Mouse (Mus musculus): Measurements from ENCODE around the gene Mrps27.
A peak's percentile ranks its signal among the peaks of the same experiment; 100 is the strongest.

Gene Mrps27

GRCm38 (mm10) chr13:99442434-99443249, 98.1 kb downstream of the Mrps27 start:
- DNase-seq = peak in 1 of 2 experiments; percentile 23

GRCm38 (mm10) chr13:99443484-99444175, 99.0 kb downstream of the Mrps27 start:
- DNase-seq = no peak

GRCm38 (mm10) chr13:99444431-99444871, 99.9 kb downstream of the Mrps27 start:
- DNase-seq = no peak

GRCm38 (mm10) chr13:99444880-99445279, 100.3 kb downstream of the Mrps27 start:
- DNase-seq = peak in 1 of 2 experiments; percentile 15

- DNase-seq = no peak
Measured at GRCm38 (mm10) chr13:99447002-99447401, 102.4 kb downstream of the Mrps27 start.

GRCm38 (mm10) chr13:99447403-99448199, 103.0 kb downstream of the Mrps27 start:
- no peak for DNase-seq

- no peak for DNase-seq
Measured at GRCm38 (mm10) chr13:99448278-99448677, 103.7 kb downstream of the Mrps27 start.

- DNase-seq = no peak
Measured at GRCm38 (mm10) chr13:99449547-99449946, 105.0 kb downstream of the Mrps27 start.

GRCm38 (mm10) chr13:99450766-99451165, 106.2 kb downstream of the Mrps27 start:
- DNase-seq = no peak

GRCm38 (mm10) chr13:99451276-99451675, 106.7 kb downstream of the Mrps27 start:
- DNase-seq = no peak

GRCm38 (mm10) chr13:99452444-99452843, 107.9 kb downstream of the Mrps27 start:
- no peak for DNase-seq

- DNase-seq = no peak
Measured at GRCm38 (mm10) chr13:99454977-99455376, 110.4 kb downstream of the Mrps27 start.

- peak in 1 of 2 experiments; percentile 10 for DNase-seq
Measured at GRCm38 (mm10) chr13:99458658-99459386, 114.2 kb downstream of the Mrps27 start.

GRCm38 (mm10) chr13:99459612-99460011, 115.0 kb downstream of the Mrps27 start:
- DNase-seq = peak in 1 of 2 experiments; percentile 52

- no peak for DNase-seq
Measured at GRCm38 (mm10) chr13:99461886-99462285, 117.3 kb downstream of the Mrps27 start.

- no peak for DNase-seq
Measured at GRCm38 (mm10) chr13:99464551-99464950, 120.0 kb downstream of the Mrps27 start.
